Mouse (Mus musculus): ENCODE measurements around the gene Hyls1. TPM values are rescaled to one million over a fixed set of nuclear protein-coding genes. Genes with fewer than 3 reads are reported as not detected.

The Hyls1 gene
- polyA plus RNA-seq, 1 experiment from 2014 or later: 4.7 TPM

- Histone ChIP-seq H3K4me2 (replicated peaks; ENCODE audit: low read depth) (no peak overlapping the region), H3K9ac (ENCODE audit: low read length) (no peak overlapping the region), H3K9me3 (ENCODE audit: control insufficient read depth, low read length) (no peaks in the 10 kb centered on the region), H3K27me3 (ENCODE audit: control insufficient read depth, insufficient read depth, low read length) (no peaks in the 10 kb centered on the region; the same call in 1 of the 2 replicates), H3K36me3 (ENCODE audit: control insufficient read depth, insufficient read depth, low read length) (no peaks in the 10 kb centered on the region), H3K27ac (replicated peaks) (no peak overlapping the region), H3K4me3 (ENCODE audit: low read depth, low read length) (no peak overlapping the region), H3K4me1 (replicated peaks; ENCODE audit: control insufficient read depth, insufficient read depth) (no peaks in the 10 kb centered on the region; the same call in 1 of the 2 replicates)
- TF ChIP-seq CTCF (IDR thresholded peaks at IDR 0.05; ENCODE audit: low read depth): no peak
- TF ChIP-seq EP300 (optimal IDR thresholded peaks at IDR 0.05): no peak
- DNase-seq (ENCODE audit: low spot score) (no peak), ATAC-seq (ENCODE audit: low FRiP score, low TSS enrichment) (no peak)
- 83% methylated on average over 6 of the region's 6 CpGs for WGBS
These were observed 8.6 kb downstream of the Hyls1 start for GRCm38 (mm10) chr9:35561583-35561982.

DNA sequence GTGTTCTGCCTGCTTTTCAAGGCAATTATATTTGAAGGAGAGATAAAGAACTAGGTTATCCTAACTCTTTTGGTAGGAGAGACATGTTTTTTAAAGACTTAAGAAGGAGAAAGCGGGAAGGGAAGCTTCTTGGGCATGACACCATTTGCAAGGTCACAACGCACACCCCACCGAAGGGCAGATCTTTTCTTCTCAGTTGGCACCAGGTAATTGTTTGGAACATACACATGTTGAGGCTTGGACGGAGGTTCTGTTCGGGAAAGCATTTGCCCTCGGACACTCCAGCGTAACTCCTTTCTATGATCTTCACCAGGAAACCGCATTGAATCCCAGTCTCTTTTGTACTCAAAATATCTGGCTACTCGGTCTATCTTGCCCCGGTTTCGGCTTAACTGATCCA, 9.1 kb downstream of the Hyls1 start:
- DNase-seq (ENCODE audit: low spot score) (no peak), ATAC-seq (ENCODE audit: low FRiP score, low TSS enrichment) (no peak)
- Histone ChIP-seq H3K27me3 (ENCODE audit: control insufficient read depth, insufficient read depth, low read length) (no peaks in the 10 kb centered on the region; the same call in 1 of the 2 replicates), H3K9ac (ENCODE audit: low read length) (no peak overlapping the region), H3K4me3 (ENCODE audit: low read depth, low read length) (no peak overlapping the region), H3K27ac (replicated peaks) (no peak overlapping the region), H3K36me3 (ENCODE audit: control insufficient read depth, insufficient read depth, low read length) (no peaks in the 10 kb centered on the region), H3K4me2 (replicated peaks; ENCODE audit: low read depth) (no peak overlapping the region), H3K4me1 (replicated peaks; ENCODE audit: control insufficient read depth, insufficient read depth) (no peaks in the 10 kb centered on the region; the same call in 1 of the 2 replicates), H3K9me3 (ENCODE audit: control insufficient read depth, low read length) (no peaks in the 10 kb centered on the region)
- 94% methylated on average over 11 of the region's 11 CpGs for WGBS
- TF ChIP-seq EP300 (optimal IDR thresholded peaks at IDR 0.05): no peak
- no peak for TF ChIP-seq CTCF (IDR thresholded peaks at IDR 0.05; ENCODE audit: low read depth)

- no peak for TF ChIP-seq EP300 (optimal IDR thresholded peaks at IDR 0.05)
- TF ChIP-seq CTCF (IDR thresholded peaks at IDR 0.05; ENCODE audit: low read depth): no peak
- no peaks in the 10 kb centered on the region; the same call in 1 of the 2 replicates for H3K4me1 ChIP-seq (replicated peaks; ENCODE audit: control insufficient read depth, insufficient read depth)
- no peaks in the 10 kb centered on the region for H3K36me3 ChIP-seq (ENCODE audit: control insufficient read depth, insufficient read depth, low read length)
- no peaks in the 10 kb centered on the region; the same call in 1 of the 2 replicates for H3K27me3 ChIP-seq (ENCODE audit: control insufficient read depth, insufficient read depth, low read length)
- peak; percentile 88 for ATAC-seq (ENCODE audit: low FRiP score, low TSS enrichment)
- H3K9me3 ChIP-seq (ENCODE audit: control insufficient read depth, low read length): no peaks in the 10 kb centered on the region
- 0 out of 2 replicates have a peak overlapping the region, but pooled peaks have one; percentile 26 for H3K27ac ChIP-seq (replicated peaks)
- DNase-seq (ENCODE audit: low spot score): peak; percentile 76
- H3K4me2 ChIP-seq (replicated peaks; ENCODE audit: low read depth): peak overlapping the region; percentile 97
- peak overlapping the region; percentile 61 for H3K4me3 ChIP-seq (ENCODE audit: low read depth, low read length)
- WGBS: 1% methylated on average over 31 of the region's 31 CpGs
- peak overlapping the region; percentile 61 for H3K9ac ChIP-seq (ENCODE audit: low read length)
These were observed 10.9 kb downstream of the Hyls1 start for GRCm38 (mm10) chr9:35559009-35559890.

DNA sequence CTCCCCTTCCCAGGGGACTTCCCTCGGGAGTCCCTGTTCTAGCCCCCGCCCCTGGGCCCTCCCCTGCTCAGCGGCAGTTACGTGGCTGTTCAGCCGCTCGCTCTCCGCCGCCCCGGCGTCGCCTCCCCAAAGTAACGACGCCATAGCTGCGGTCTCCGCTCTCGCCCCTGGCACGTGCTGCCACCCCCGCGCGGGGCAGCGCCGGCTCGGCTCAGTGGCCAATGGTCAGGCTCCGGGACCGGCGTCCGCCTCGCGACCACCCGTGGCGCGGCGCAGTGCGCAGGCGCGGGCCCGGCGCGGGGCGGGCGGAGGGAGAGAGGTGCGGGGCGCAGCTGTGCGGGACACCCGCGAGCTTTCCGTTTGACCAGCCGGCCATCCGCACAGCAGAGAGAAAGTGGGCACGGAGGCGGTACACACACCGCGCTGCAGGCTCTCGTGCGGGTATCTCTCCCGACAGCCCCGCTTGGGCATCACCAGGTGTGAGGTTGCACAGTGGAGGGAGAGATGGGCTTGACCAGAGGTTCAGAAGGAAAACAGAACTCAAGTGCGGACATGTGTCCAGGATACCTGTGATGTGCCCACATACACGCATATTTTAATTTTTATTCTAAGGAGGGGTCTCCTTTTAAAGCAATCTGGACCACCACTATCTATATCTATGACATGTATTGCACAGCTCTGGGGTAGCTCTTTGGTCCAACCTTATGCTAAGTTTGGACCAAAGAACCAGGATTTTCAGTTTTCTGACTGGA, 11.8 kb downstream of the Hyls1 start, which contains the start of the genes Ddx25 and Pus3:
TSS of gene Ddx25 (minus strand) at position 272 of the 752 bp plus-strand sequence.
TSS of gene Pus3 (plus strand) at position 339 of the 752 bp plus-strand sequence.
- peak; percentile 73 for ATAC-seq (ENCODE audit: low FRiP score, low TSS enrichment)
- no peak within 1 kb of the TSS for H3K27ac ChIP-seq (replicated peaks)
- TF ChIP-seq EP300 (optimal IDR thresholded peaks at IDR 0.05) (no peak), CTCF (IDR thresholded peaks at IDR 0.05; ENCODE audit: low read depth) (no peak)
- no peaks in the 10 kb centered on the region; the same call in 1 of the 2 replicates for H3K27me3 ChIP-seq (ENCODE audit: control insufficient read depth, insufficient read depth, low read length)
- peak; percentile 40 for DNase-seq (ENCODE audit: low spot score)
- H3K4me2 ChIP-seq (replicated peaks; ENCODE audit: low read depth): peak within 1 kb of the TSS; percentile 97
- H3K4me1 ChIP-seq (replicated peaks; ENCODE audit: control insufficient read depth, insufficient read depth): no peaks in the 10 kb centered on the region; the same call in 1 of the 2 replicates
- H3K4me3 ChIP-seq (ENCODE audit: low read depth, low read length): peak within 1 kb of the TSS; percentile 61
- H3K9me3 ChIP-seq (ENCODE audit: control insufficient read depth, low read length): no peaks in the 10 kb centered on the region
- H3K9ac ChIP-seq (ENCODE audit: low read length): peak within 1 kb of the TSS; percentile 61
- under 1% methylated on average over 57 of the region's 59 CpGs for WGBS
- H3K36me3 ChIP-seq (ENCODE audit: control insufficient read depth, insufficient read depth, low read length): no peaks in the 10 kb centered on the region

DNA sequence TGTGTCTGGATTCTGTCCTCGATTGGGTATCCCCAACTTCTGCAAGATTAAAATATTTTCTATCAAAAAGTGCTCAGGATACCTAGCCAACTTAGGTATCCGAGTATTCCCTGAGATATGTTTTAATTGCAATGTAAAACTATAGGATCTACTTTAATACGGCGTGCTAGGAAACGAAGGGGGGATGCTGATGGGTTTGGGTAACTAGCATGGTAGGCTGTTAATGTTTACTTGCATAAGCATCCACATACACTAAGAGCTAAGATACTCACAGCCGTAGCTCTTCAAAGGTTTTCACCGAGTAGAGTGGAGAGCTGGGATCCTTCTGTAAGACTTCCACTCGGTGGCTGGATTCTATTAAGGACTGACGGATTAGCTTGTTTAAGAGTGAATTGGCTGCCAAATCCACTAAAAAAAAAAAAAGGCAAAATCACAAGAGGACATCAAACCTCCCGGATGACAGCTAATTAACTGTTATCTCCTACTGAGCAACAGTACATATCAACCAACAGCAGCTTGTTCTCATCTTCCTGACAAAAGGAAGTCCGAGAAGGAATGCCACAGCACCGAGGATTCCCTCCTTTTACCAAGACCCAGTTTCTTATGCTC, 13.6 kb downstream of the Hyls1 start:
- H3K4me3 ChIP-seq (ENCODE audit: low read depth, low read length): no peak overlapping the region
- H3K27me3 ChIP-seq (ENCODE audit: control insufficient read depth, insufficient read depth, low read length): no peaks in the 10 kb centered on the region; the same call in 1 of the 2 replicates
- no peak for ATAC-seq (ENCODE audit: low FRiP score, low TSS enrichment)
- no peak overlapping the region for H3K4me2 ChIP-seq (replicated peaks; ENCODE audit: low read depth)
- H3K9me3 ChIP-seq (ENCODE audit: control insufficient read depth, low read length): no peaks in the 10 kb centered on the region
- 56% methylated on average over 12 of the region's 12 CpGs for WGBS
- no peak overlapping the region for H3K27ac ChIP-seq (replicated peaks)
- no peak overlapping the region for H3K9ac ChIP-seq (ENCODE audit: low read length)
- TF ChIP-seq EP300 (optimal IDR thresholded peaks at IDR 0.05): no peak
- TF ChIP-seq CTCF (IDR thresholded peaks at IDR 0.05; ENCODE audit: low read depth): no peak
- H3K36me3 ChIP-seq (ENCODE audit: control insufficient read depth, insufficient read depth, low read length): no peaks in the 10 kb centered on the region
- no peak for DNase-seq (ENCODE audit: low spot score)
- H3K4me1 ChIP-seq (replicated peaks; ENCODE audit: control insufficient read depth, insufficient read depth): no peaks in the 10 kb centered on the region; the same call in 1 of the 2 replicates

Data from stomach, postnatal 0 days (tissue).